Mouse (Mus musculus): ENCODE results near the gene Hmga1b.

- TF ChIP-seq CTCF (IDR thresholded peaks at IDR 0.05; ENCODE audit: borderline replicate concordance, insufficient read depth, low read depth, low read length) (no peak), POLR2A (IDR thresholded peaks at IDR 0.05; ENCODE audit: borderline replicate concordance, insufficient read depth, low read length) (no peak)
Observed at GRCm38 (mm10) chr11:120722761-120723382, 39.7 kb upstream of the Hmga1b start.

Data from cerebellum, adult 2 months (tissue).